ENCODE assay signal across 8 mouse cellular contexts in the genomic region with DNA sequence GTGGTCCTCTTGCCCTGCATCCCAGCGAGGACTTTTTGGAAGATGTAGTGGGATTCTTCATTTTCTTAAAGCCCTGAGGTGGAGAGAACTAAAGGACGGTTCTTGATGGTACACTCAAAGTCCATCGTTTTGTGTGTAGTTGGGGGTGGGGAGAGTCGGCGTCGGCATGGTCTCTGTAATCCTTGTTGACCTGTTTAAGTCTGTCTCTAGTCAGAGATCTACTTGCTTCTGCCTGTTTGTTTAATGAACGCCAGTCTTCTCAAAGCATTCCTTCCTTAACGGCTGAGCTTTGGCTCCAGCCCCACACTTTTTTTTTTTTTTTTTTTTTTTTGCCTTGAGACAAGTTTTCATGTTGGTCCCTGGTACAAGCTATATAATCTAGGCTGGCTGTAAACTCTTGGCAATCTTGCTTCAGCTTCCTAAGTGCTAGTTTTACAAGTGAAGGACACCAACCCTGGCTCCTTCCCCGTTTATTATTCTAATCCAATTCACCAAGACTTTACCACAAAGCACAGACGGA. TPM values are rescaled to one million over a fixed set of nuclear protein-coding genes. Genes with fewer than 3 reads are reported as not detected.
A peak's percentile ranks its signal among the peaks of the same experiment; 100 is the strongest.
DNase-seq lines count a peak whose midpoint lies in the region; ATAC-seq and TF ChIP-seq lines count a peak whose summit lies in the region.

No protein-coding gene starts in this region.

- no peak for ATAC-seq in forebrain, postnatal 0 days
- ATAC-seq in monocyte, adult 5-6 weeks (replicated peaks; ENCODE audit: insufficient number of reproducible peaks, low FRiP score, low TSS enrichment, poor library complexity, severe bottlenecking), result no peak

- 6% methylated on average over 10 of the region's 10 CpGs for WGBS in forebrain, postnatal 0 days
- 23% methylated on average over 10 of the region's 10 CpGs for WGBS in macrophage (ENCODE audit: missing documents)

- H3K79me2 ChIP-seq in CH12.LX (replicated peaks; ENCODE audit: control insufficient read depth, extremely low read depth, insufficient read depth, poor library complexity, severe bottlenecking) (peaks cover 7% of the 10 kb centered on the region), macrophage (ENCODE audit: inconsistent target) (peaks cover 21% of the 10 kb centered on the region)

- intact Hi-C loops in gastrocnemius, adult 2 months (cut with DNase I), result loop anchor here (2.0 kb wide), 1 partner anchor 21 kb away; no protein-coding TSS in a partner anchor
- intact Hi-C loops in gastrocnemius, postnatal 14 days (cut with DNase I; ENCODE audit: low total_unique reads), result no loop called here
- intact Hi-C loops in left cerebral cortex, postnatal 14 days (cut with DNase I), result no loop called here

- H3K9me3 ChIP-seq in CH12.LX (replicated peaks; ENCODE audit: low read length), result no peaks in the 10 kb centered on the region
- no peaks in the 10 kb centered on the region for H3K9me3 ChIP-seq in forebrain, postnatal 0 days (ENCODE audit: low read length)

- dilution Hi-C loops in CH12.LX (cut with MboI; ENCODE audit: extremely low pct_ligation_motif_present, extremely low pct_unique_long_range_greater_than_20kb, low sequenced_read_pairs), result no loop called here

- H3K27me3 ChIP-seq in CH12.LX (replicated peaks), result no peaks in the 10 kb centered on the region
- no peaks in the 10 kb centered on the region for H3K27me3 ChIP-seq in forebrain, postnatal 0 days (ENCODE audit: insufficient read depth, low read length)

- H3K36me3 ChIP-seq in CH12.LX (replicated peaks in 1 of 2; ENCODE audit: control insufficient read depth in 1 of 2, insufficient read depth in 1 of 2, low read length in 1 of 2), result peaks cover 38 to 60% of the 10 kb centered on the region in 2 experiments
- H3K36me3 ChIP-seq in forebrain, postnatal 0 days (ENCODE audit: insufficient read depth), result peaks cover 23% of the 10 kb centered on the region
- peaks cover 21% of the 10 kb centered on the region for H3K36me3 ChIP-seq in macrophage (ENCODE audit: inconsistent target)

- peak overlapping the region; percentile 71 for H3K9ac ChIP-seq in CH12.LX (ENCODE audit: insufficient read depth, low read depth)
- peak overlapping the region; percentile 91 for H3K9ac ChIP-seq in forebrain, postnatal 0 days

- TF ChIP-seq RAD21 in CH12.LX (IDR thresholded peaks at IDR 0.05; ENCODE audit: low read depth, low read length), result no peak

- H3K4me3 ChIP-seq in gastrocnemius, adult 2 months, result peak overlapping the region; percentile 96
- H3K4me3 ChIP-seq in CH12.LX (replicated peaks in 1 of 3; ENCODE audit: low read depth in 2 of 3, low read length in 2 of 3, poor library complexity in 1 of 3) (peak overlapping the region; percentile 62 to 82 (median 78)), macrophage (ENCODE audit: inconsistent target) (peak overlapping the region; percentile 73)
- peak overlapping the region; percentile 83 for H3K4me3 ChIP-seq in forebrain, postnatal 0 days (ENCODE audit: low read depth, low read length)

- peaks cover 0 to 7% of the 10 kb centered on the region in 2 experiments; a peak in 2 of 4 replicates for H3K4me1 ChIP-seq in CH12.LX (ENCODE audit: control insufficient read depth in 1 of 2, insufficient read depth in 2 of 2)
- H3K4me1 ChIP-seq in forebrain, postnatal 0 days (ENCODE audit: insufficient read depth), result peaks cover 7% of the 10 kb centered on the region; the same call in 1 of the 2 replicates

- no peak for TF ChIP-seq CTCF in gastrocnemius, adult 2 months (IDR thresholded peaks at IDR 0.05)
- TF ChIP-seq CTCF in CH12.LX (conservative IDR thresholded peaks at IDR 0.05 in 1 of 2, IDR thresholded peaks at IDR 0.05 in 1 of 2; ENCODE audit: low read depth in 2 of 2, low read length in 2 of 2), result no peak
- no peak for TF ChIP-seq CTCF in forebrain, postnatal 0 days (IDR thresholded peaks at IDR 0.05; ENCODE audit: low read depth)

- no peak for DNase-seq in gastrocnemius, adult 2 months
- no peak for DNase-seq in gastrocnemius, postnatal 14 days
- DNase-seq in CH12.LX (ENCODE audit: extremely low read depth), result no peak
- no peak for DNase-seq in forebrain, postnatal 0 days
- no peak for DNase-seq in urinary bladder, postnatal 36 days (ENCODE audit: low spot score in 2 of 2)
- DNase-seq in left cerebral cortex, postnatal 14 days (ENCODE audit: low spot score in 2 of 2), result no peak

- peak overlapping the region; percentile 96 for H3K27ac ChIP-seq in gastrocnemius, adult 2 months
- H3K27ac ChIP-seq in CH12.LX (ENCODE audit: insufficient read depth, low read depth), result no peak overlapping the region
- peak overlapping the region; percentile 84 for H3K27ac ChIP-seq in forebrain, postnatal 0 days (ENCODE audit: low read depth, low read length)
- H3K27ac ChIP-seq in macrophage, result peak overlapping the region; percentile 28

- peak overlapping the region; percentile 72 for H3K4me2 ChIP-seq in CH12.LX (ENCODE audit: insufficient read depth, low read depth, poor library complexity, severe bottlenecking)
- H3K4me2 ChIP-seq in forebrain, postnatal 0 days (ENCODE audit: low read depth), result peak overlapping the region; percentile 73

- TF ChIP-seq EP300 in CH12.LX (IDR thresholded peaks at IDR 0.05; ENCODE audit: low read length), result no peak

- no peak for TF ChIP-seq POLR2A in CH12.LX (IDR thresholded peaks at IDR 0.05; ENCODE audit: low read depth, low read length)

- in situ Hi-C loops in CH12.LX (cut with MboI; ENCODE audit: low pct_ligation_motif_present, low pct_unique_long_range_greater_than_20kb, low sequenced_read_pairs), result no loop called here

TF ChIP-seq in CH12.LX, 34 proteins besides CTCF, POLR2A, EP300 and RAD21 (continues in another document):
- peak; percentile 36; the same call in 1 of the 2 replicates for TF ChIP-seq ZNF384 (IDR thresholded peaks at IDR 0.05; ENCODE audit: low read depth, low read length)

RNA-seq across cellular contexts. Expression of a gene that starts 0.6 kb away (rescaled TPM):
- 10 to 100 TPM; 10.4 to 11.7 TPM for total RNA-seq in gastrocnemius, adult 2 months (2021)
- total RNA-seq in gastrocnemius, postnatal 14 days (2021), result 10 to 100 TPM; 12.9 to 13.9 TPM
- total RNA-seq in CH12.LX (2012; rRNA removed), result 71.5 and 86.5 TPM in 2 replicates
- 70.6 and 80.5 TPM in 2 replicates for total RNA-seq in CH12.LX (2014; rRNA removed)
- polyA plus RNA-seq in CH12.LX (2012; ENCODE audit: insufficient read length, low read depth), result 60.7 and 64.4 TPM in 2 replicates
- 57.2 and 62.1 TPM in 2 replicates for total RNA-seq in forebrain, postnatal 0 days (2014; rRNA removed)
- 62.1 and 75.6 TPM in 2 replicates for polyA plus RNA-seq in forebrain, postnatal 0 days (2015; fragmentation: Nextera tagmentation; extraction: Ambion mirVana)
- total RNA-seq in macrophage (2018; cell fraction: chromatin; rRNA removed), result 10 to 100 TPM; 11.7 to 66.2 (median 41.8) TPM
- total RNA-seq in macrophage (2018; cell fraction: cytosol; rRNA removed), result 10 to 100 TPM; 22.2 to 29.5 (median 27.0) TPM
- total RNA-seq in macrophage (2018; cell fraction: nucleus; rRNA removed), result 10 to 100 TPM; 13.9 to 51.0 (median 23.7) TPM
- 20.1 to 47.1 TPM (median 30.7 TPM) in 3 replicates for polyA plus RNA-seq in macrophage (2018)
- total RNA-seq in left cerebral cortex, postnatal 14 days (2021), result 10 to 100 TPM; 20.1 to 22.1 TPM
- 42.3 to 56.8 TPM (median 49.3 TPM) in 3 replicates for total RNA-seq in monocyte, adult 5-6 weeks (2017)

RNA-seq across cellular contexts. Expression of a gene that starts 23.5 kb away (rescaled TPM):
- 1 to 10 TPM; 7.7 to 7.8 TPM for total RNA-seq in gastrocnemius, adult 2 months (2021)
- total RNA-seq in gastrocnemius, postnatal 14 days (2021), result 1 to 10 TPM; 7.5 to 9.1 TPM
- total RNA-seq in CH12.LX (2012; rRNA removed), result 93.6 and 126 TPM in 2 replicates
- 148 and 150 TPM in 2 replicates for total RNA-seq in CH12.LX (2014; rRNA removed)
- 149 and 170 TPM in 2 replicates for polyA plus RNA-seq in CH12.LX (2012; ENCODE audit: insufficient read length, low read depth)
- total RNA-seq in forebrain, postnatal 0 days (2014; rRNA removed), result 19.1 and 22.4 TPM in 2 replicates
- polyA plus RNA-seq in forebrain, postnatal 0 days (2015; fragmentation: Nextera tagmentation; extraction: Ambion mirVana), result 23.3 and 24.9 TPM in 2 replicates
- total RNA-seq in macrophage (2018; cell fraction: chromatin; rRNA removed), result 10 to 100 TPM in 21 of 26 experiments, 1 to 10 TPM in 5; 5.2 to 26.9 (median 16.8) TPM
- total RNA-seq in macrophage (2018; cell fraction: cytosol; rRNA removed), result 10 to 100 TPM in 2 of 26 experiments, 1 to 10 TPM in 24; 4.5 to 11.2 (median 8.7) TPM
- 10 to 100 TPM in 19 of 26 experiments, 1 to 10 TPM in 7; 7.7 to 48.2 (median 13.1) TPM for total RNA-seq in macrophage (2018; cell fraction: nucleus; rRNA removed)
- polyA plus RNA-seq in macrophage (2018), result 4.4 to 19.9 TPM (median 8.8 TPM) in 3 replicates
- 10 to 100 TPM; 13.8 to 14.0 TPM for total RNA-seq in left cerebral cortex, postnatal 14 days (2021)
- total RNA-seq in monocyte, adult 5-6 weeks (2017), result 2.9 to 7.7 TPM (median 6.1 TPM) in 3 replicates

RNA-seq across cellular contexts. Expression of a gene that starts 26.7 kb away (rescaled TPM):
- under 1 TPM in 1 of 2 experiments, not detected in 1; 0.33 TPM for total RNA-seq in gastrocnemius, adult 2 months (2021)
- under 1 TPM in 1 of 2 experiments, not detected in 1; 0.94 TPM for total RNA-seq in gastrocnemius, postnatal 14 days (2021)
- 0.38 and 0.51 TPM in 2 replicates for total RNA-seq in CH12.LX (2012; rRNA removed)
- total RNA-seq in CH12.LX (2014; rRNA removed), result not detected in 2 replicates
- polyA plus RNA-seq in CH12.LX (2012; ENCODE audit: insufficient read length, low read depth), result 0.31 TPM in 1 of 2 replicates, not detected in the other
- total RNA-seq in forebrain, postnatal 0 days (2014; rRNA removed), result 0.71 and 1.8 TPM in 2 replicates
- polyA plus RNA-seq in forebrain, postnatal 0 days (2015; fragmentation: Nextera tagmentation; extraction: Ambion mirVana), result 2.3 and 2.5 TPM in 2 replicates
- 1 to 10 TPM in 4 of 26 experiments, under 1 TPM in 1, not detected in 21; 0.97 to 2.7 (median 2.1) TPM for total RNA-seq in macrophage (2018; cell fraction: chromatin; rRNA removed)
- total RNA-seq in macrophage (2018; cell fraction: cytosol; rRNA removed), result 1 to 10 TPM in 13 of 26 experiments, under 1 TPM in 11, not detected in 2; 0.19 to 2.4 (median 1.0) TPM
- total RNA-seq in macrophage (2018; cell fraction: nucleus; rRNA removed), result 1 to 10 TPM in 6 of 26 experiments, under 1 TPM in 2, not detected in 18; 0.84 to 3.7 (median 1.6) TPM
- polyA plus RNA-seq in macrophage (2018), result 0.52 to 0.69 TPM (median 0.60 TPM) in 3 replicates
- total RNA-seq in left cerebral cortex, postnatal 14 days (2021), result 1 to 10 TPM in 1 of 2 experiments, under 1 TPM in 1; 0.61 to 1.3 TPM
- total RNA-seq in monocyte, adult 5-6 weeks (2017), result not detected in 3 replicates

RNA-seq across cellular contexts. Expression of a gene that starts 55.7 kb away (rescaled TPM):
- total RNA-seq in gastrocnemius, adult 2 months (2021), result 10 to 100 TPM; 34.7 to 38.4 TPM
- 10 to 100 TPM; 22.8 to 26.9 TPM for total RNA-seq in gastrocnemius, postnatal 14 days (2021)
- total RNA-seq in CH12.LX (2012; rRNA removed) (29.8 and 40.2 TPM in 2 replicates), CH12.LX (2014; rRNA removed) (74.7 and 86.1 TPM in 2 replicates)
- polyA plus RNA-seq in CH12.LX (2012; ENCODE audit: insufficient read length, low read depth) (47.8 and 53.5 TPM in 2 replicates), macrophage (2018) (14.6 to 29.9 TPM (median 25.8 TPM) in 3 replicates)
- total RNA-seq in forebrain, postnatal 0 days (2014; rRNA removed), result 8.0 and 15.2 TPM in 2 replicates
- polyA plus RNA-seq in forebrain, postnatal 0 days (2015; fragmentation: Nextera tagmentation; extraction: Ambion mirVana), result 27.8 and 30.5 TPM in 2 replicates
- 10 to 100 TPM in 5 of 26 experiments, 1 to 10 TPM in 21; 1.0 to 18.4 (median 5.5) TPM for total RNA-seq in macrophage (2018; cell fraction: chromatin; rRNA removed)
- 10 to 100 TPM; 13.9 to 31.4 (median 23.1) TPM for total RNA-seq in macrophage (2018; cell fraction: cytosol; rRNA removed)
- total RNA-seq in macrophage (2018; cell fraction: nucleus; rRNA removed), result 10 to 100 TPM in 8 of 26 experiments, 1 to 10 TPM in 18; 1.9 to 23.5 (median 6.6) TPM
- total RNA-seq in left cerebral cortex, postnatal 14 days (2021), result 10 to 100 TPM; 16.9 to 18.3 TPM
- 16.0 to 41.7 TPM (median 37.0 TPM) in 3 replicates for total RNA-seq in monocyte, adult 5-6 weeks (2017)
